Mouse (Mus musculus): ENCODE measurements around the gene Kif20b.

The Kif20b gene

GRCm38 (mm10) chr19:34921652-34922602 lies at the start of gene Kif20b:
TSS of gene Kif20b (plus strand) at chr19:34922361.
- DNase-seq: peak; percentile 97 to 98

GRCm38 (mm10) chr19:34876676-34877075 lies 45.5 kb upstream of the Kif20b start:
- no peak for DNase-seq

- peak; percentile 80 to 84 for DNase-seq
Measured at GRCm38 (mm10) chr19:34877898-34878602, 44.1 kb upstream of the Kif20b start.

- DNase-seq: peak; percentile 62 to 65
Measured at GRCm38 (mm10) chr19:34878603-34879541, 43.3 kb upstream of the Kif20b start, which contains the start of gene Pank1. TSS of gene Pank1 (minus strand) at chr19:34879455.

- peak; percentile 4 to 11 for DNase-seq
Measured at GRCm38 (mm10) chr19:34879624-34880023, 42.5 kb upstream of the Kif20b start.

GRCm38 (mm10) chr19:34881160-34881559 lies 41.0 kb upstream of the Kif20b start:
- no peak for DNase-seq

GRCm38 (mm10) chr19:34882443-34882842 lies 39.7 kb upstream of the Kif20b start:
- no peak for DNase-seq

- DNase-seq: no peak
Measured at GRCm38 (mm10) chr19:34883526-34884224, 38.5 kb upstream of the Kif20b start.

- DNase-seq: no peak
Measured at GRCm38 (mm10) chr19:34886324-34886723, 35.8 kb upstream of the Kif20b start.

- DNase-seq: no peak
Measured at GRCm38 (mm10) chr19:34890981-34891380, 31.2 kb upstream of the Kif20b start.

- DNase-seq: no peak
Measured at GRCm38 (mm10) chr19:34891590-34891989, 30.6 kb upstream of the Kif20b start.

- no peak for DNase-seq
Measured at GRCm38 (mm10) chr19:34895082-34895481, 27.1 kb upstream of the Kif20b start.

GRCm38 (mm10) chr19:34897082-34897965 lies 24.8 kb upstream of the Kif20b start:
- DNase-seq: no peak

GRCm38 (mm10) chr19:34898941-34899340 lies 23.2 kb upstream of the Kif20b start:
- DNase-seq: no peak

GRCm38 (mm10) chr19:34901266-34901665 lies 20.9 kb upstream of the Kif20b start:
- DNase-seq: no peak

GRCm38 (mm10) chr19:34901735-34902134 lies 20.4 kb upstream of the Kif20b start:
- no peak for DNase-seq

- no peak for DNase-seq
Measured at GRCm38 (mm10) chr19:34904032-34904431, 18.1 kb upstream of the Kif20b start.

- DNase-seq: peak; percentile 26 to 39
Measured at GRCm38 (mm10) chr19:34905424-34905823, 16.7 kb upstream of the Kif20b start.

- no peak for DNase-seq
Measured at GRCm38 (mm10) chr19:34906772-34907171, 15.4 kb upstream of the Kif20b start.

GRCm38 (mm10) chr19:34912366-34912765 lies 9.8 kb upstream of the Kif20b start:
- no peak for DNase-seq

GRCm38 (mm10) chr19:34920066-34920465 lies 2.1 kb upstream of the Kif20b start:
- DNase-seq: no peak

Data from B cell, adult 2 months (primary cell).